Mouse (Mus musculus): ENCODE results near the gene Cobll1.

The Cobll1 gene

GRCm38 (mm10) chr2:65145421-65146117 is 93.6 kb downstream of the Cobll1 start:
- no peak for DNase-seq

GRCm38 (mm10) chr2:65141093-65141661 is 98.0 kb downstream of the Cobll1 start:
- DNase-seq = no peak

GRCm38 (mm10) chr2:65140330-65140922 is 98.8 kb downstream of the Cobll1 start:
- DNase-seq = no peak

- no peak for DNase-seq
These were observed 99.4 kb downstream of the Cobll1 start for GRCm38 (mm10) chr2:65139606-65140329.

GRCm38 (mm10) chr2:65138992-65139391 is 100.2 kb downstream of the Cobll1 start:
- DNase-seq = no peak

GRCm38 (mm10) chr2:65126141-65126783 is 112.9 kb downstream of the Cobll1 start:
- no peak for DNase-seq

- DNase-seq = no peak
These were observed 115.5 kb downstream of the Cobll1 start for GRCm38 (mm10) chr2:65123702-65124101.

GRCm38 (mm10) chr2:65121435-65121834 is 117.8 kb downstream of the Cobll1 start:
- no peak for DNase-seq

GRCm38 (mm10) chr2:65121012-65121411 is 118.2 kb downstream of the Cobll1 start:
- DNase-seq = no peak

- no peak for DNase-seq
These were observed 119.1 kb downstream of the Cobll1 start for GRCm38 (mm10) chr2:65120112-65120511.

GRCm38 (mm10) chr2:65119667-65120066 is 119.5 kb downstream of the Cobll1 start:
- DNase-seq = no peak

GRCm38 (mm10) chr2:65119076-65119475 is 120.1 kb downstream of the Cobll1 start:
- DNase-seq = no peak

GRCm38 (mm10) chr2:65117859-65118258 is 121.3 kb downstream of the Cobll1 start:
- no peak for DNase-seq

GRCm38 (mm10) chr2:65116428-65117125 is 122.6 kb downstream of the Cobll1 start:
- no peak for DNase-seq

- no peak for DNase-seq
These were observed 126.0 kb downstream of the Cobll1 start for GRCm38 (mm10) chr2:65113191-65113590.

- no peak for DNase-seq
These were observed 134.6 kb downstream of the Cobll1 start for GRCm38 (mm10) chr2:65104569-65104968.

GRCm38 (mm10) chr2:65103801-65104200 is 135.4 kb downstream of the Cobll1 start:
- DNase-seq = no peak

GRCm38 (mm10) chr2:65101388-65101787 is 137.8 kb downstream of the Cobll1 start:
- DNase-seq = no peak

GRCm38 (mm10) chr2:65100001-65100400 is 139.2 kb downstream of the Cobll1 start:
- DNase-seq = no peak

- no peak for DNase-seq
These were observed 143.6 kb downstream of the Cobll1 start for GRCm38 (mm10) chr2:65095571-65095970.

GRCm38 (mm10) chr2:65093990-65094389 is 145.2 kb downstream of the Cobll1 start:
- DNase-seq = peak; percentile 16

- DNase-seq = no peak
These were observed 148.2 kb downstream of the Cobll1 start for GRCm38 (mm10) chr2:65090986-65091385.

GRCm38 (mm10) chr2:65087197-65087596 is 152.0 kb downstream of the Cobll1 start:
- DNase-seq = no peak
